Mouse (Mus musculus): ENCODE data around the gene Cd300lf. TPM values are rescaled to one million over a fixed set of nuclear protein-coding genes. Genes with fewer than 3 reads are reported as not detected.

Gene Cd300lf
- polyA plus RNA-seq, 1 experiment from 2014 or later = 0.19 TPM

GRCm38 (mm10) chr11:115131768-115132381, 1.9 kb downstream of the Cd300lf start:
- no peak for ATAC-seq (ENCODE audit: insufficient number of reproducible peaks, low FRiP score, low TSS enrichment, low read depth)
- DNase-seq (ENCODE audit: low spot score) = no peak
- no peaks in the 10 kb centered on the region for H3K9me3 ChIP-seq (ENCODE audit: control insufficient read depth, low read length)
- H3K36me3 ChIP-seq (ENCODE audit: control insufficient read depth, insufficient read depth, low read length) = no peaks in the 10 kb centered on the region
- H3K27ac ChIP-seq (replicated peaks; ENCODE audit: low read depth, low read length) = no peak overlapping the region
- no peak overlapping the region for H3K4me3 ChIP-seq (ENCODE audit: low read depth, low read length)
- WGBS = 80% methylated on average over 8 of the region's 8 CpGs
- no peak overlapping the region for H3K9ac ChIP-seq (ENCODE audit: low read length)
- no peaks in the 10 kb centered on the region for H3K27me3 ChIP-seq (ENCODE audit: control insufficient read depth, insufficient read depth, low read length)
- H3K4me1 ChIP-seq (ENCODE audit: control insufficient read depth, insufficient read depth, low read length) = no peaks in the 10 kb centered on the region
- no peak overlapping the region for H3K4me2 ChIP-seq (ENCODE audit: low read depth, severe bottlenecking)

- H3K36me3 ChIP-seq (ENCODE audit: control insufficient read depth, insufficient read depth, low read length) = no peaks in the 10 kb centered on the region
- H3K9me3 ChIP-seq (ENCODE audit: control insufficient read depth, low read length) = no peaks in the 10 kb centered on the region
- DNase-seq (ENCODE audit: low spot score) = no peak
- 90% methylated on average over 13 of the region's 13 CpGs for WGBS
- no peak overlapping the region for H3K4me3 ChIP-seq (ENCODE audit: low read depth, low read length)
- no peak overlapping the region for H3K9ac ChIP-seq (ENCODE audit: low read length)
- no peaks in the 10 kb centered on the region for H3K4me1 ChIP-seq (ENCODE audit: control insufficient read depth, insufficient read depth, low read length)
- no peaks in the 10 kb centered on the region for H3K27me3 ChIP-seq (ENCODE audit: control insufficient read depth, insufficient read depth, low read length)
- no peak overlapping the region for H3K4me2 ChIP-seq (ENCODE audit: low read depth, severe bottlenecking)
- no peak overlapping the region for H3K27ac ChIP-seq (replicated peaks; ENCODE audit: low read depth, low read length)
- no peak for ATAC-seq (ENCODE audit: insufficient number of reproducible peaks, low FRiP score, low TSS enrichment, low read depth)
Measured at GRCm38 (mm10) chr11:115129508-115130126, 4.2 kb downstream of the Cd300lf start.

DNA sequence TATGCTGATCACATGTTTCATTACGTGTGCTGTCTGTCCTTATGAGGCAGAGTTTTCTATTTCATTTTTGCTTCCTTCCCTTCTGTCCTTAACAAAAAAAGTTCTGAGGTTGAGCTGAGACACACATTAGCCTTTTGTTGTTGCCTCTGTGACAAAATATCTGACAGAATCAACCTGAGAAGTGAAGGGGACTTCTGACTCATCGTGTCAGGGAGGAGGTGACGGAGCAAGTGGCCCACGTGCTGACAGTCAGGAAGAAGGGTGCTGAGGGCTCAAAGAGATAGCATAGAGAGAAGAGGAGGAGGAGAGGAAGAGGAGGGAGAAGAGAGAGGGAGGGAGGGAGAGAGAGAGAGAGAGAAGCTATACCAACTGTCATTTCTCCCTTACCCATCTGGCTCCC, 5.3 kb downstream of the Cd300lf start:
- DNase-seq (ENCODE audit: low spot score) (no peak), ATAC-seq (ENCODE audit: insufficient number of reproducible peaks, low FRiP score, low TSS enrichment, low read depth) (no peak)
- no peaks in the 10 kb centered on the region for H3K9me3 ChIP-seq (ENCODE audit: control insufficient read depth, low read length)
- H3K4me1 ChIP-seq (ENCODE audit: control insufficient read depth, insufficient read depth, low read length) = no peaks in the 10 kb centered on the region
- no peak overlapping the region for H3K27ac ChIP-seq (replicated peaks; ENCODE audit: low read depth, low read length)
- H3K4me3 ChIP-seq (ENCODE audit: low read depth, low read length) = no peak overlapping the region
- H3K27me3 ChIP-seq (ENCODE audit: control insufficient read depth, insufficient read depth, low read length) = no peaks in the 10 kb centered on the region
- no peak overlapping the region for H3K9ac ChIP-seq (ENCODE audit: low read length)
- H3K36me3 ChIP-seq (ENCODE audit: control insufficient read depth, insufficient read depth, low read length) = no peaks in the 10 kb centered on the region
- H3K4me2 ChIP-seq (ENCODE audit: low read depth, severe bottlenecking) = no peak overlapping the region
- 86% methylated on average over 4 of the region's 4 CpGs for WGBS

DNA sequence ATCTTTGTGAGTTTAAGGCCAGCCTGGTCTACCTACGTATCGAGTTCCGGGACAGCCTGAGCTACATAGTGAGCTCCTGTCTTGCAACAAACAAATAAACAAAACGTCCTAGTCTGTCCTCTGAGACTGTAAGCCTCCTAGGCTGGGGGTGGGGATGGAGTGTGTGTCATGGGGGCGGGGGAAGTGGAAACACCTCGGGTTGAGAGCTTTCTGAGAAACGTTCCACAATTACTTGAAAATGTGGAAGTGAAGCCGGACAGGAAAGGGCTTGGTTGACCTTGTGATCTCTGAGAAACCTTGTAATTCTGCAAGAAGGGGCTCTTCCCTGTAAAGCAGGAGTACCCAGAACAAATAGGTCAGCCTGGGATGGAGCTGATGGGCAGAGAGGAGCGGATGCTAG, 14.4 kb downstream of the Cd300lf start:
- ATAC-seq (ENCODE audit: insufficient number of reproducible peaks, low FRiP score, low TSS enrichment, low read depth) (no peak), DNase-seq (ENCODE audit: low spot score) (no peak)
- Histone ChIP-seq H3K9ac (ENCODE audit: low read length) (no peak overlapping the region), H3K9me3 (ENCODE audit: control insufficient read depth, low read length) (no peaks in the 10 kb centered on the region), H3K27me3 (ENCODE audit: control insufficient read depth, insufficient read depth, low read length) (no peaks in the 10 kb centered on the region), H3K36me3 (ENCODE audit: control insufficient read depth, insufficient read depth, low read length) (no peaks in the 10 kb centered on the region), H3K4me1 (ENCODE audit: control insufficient read depth, insufficient read depth, low read length) (no peaks in the 10 kb centered on the region), H3K27ac (replicated peaks; ENCODE audit: low read depth, low read length) (no peak overlapping the region), H3K4me2 (ENCODE audit: low read depth, severe bottlenecking) (no peak overlapping the region), H3K4me3 (ENCODE audit: low read depth, low read length) (no peak overlapping the region)
- WGBS = 71% methylated on average over 9 of the region's 9 CpGs

DNA sequence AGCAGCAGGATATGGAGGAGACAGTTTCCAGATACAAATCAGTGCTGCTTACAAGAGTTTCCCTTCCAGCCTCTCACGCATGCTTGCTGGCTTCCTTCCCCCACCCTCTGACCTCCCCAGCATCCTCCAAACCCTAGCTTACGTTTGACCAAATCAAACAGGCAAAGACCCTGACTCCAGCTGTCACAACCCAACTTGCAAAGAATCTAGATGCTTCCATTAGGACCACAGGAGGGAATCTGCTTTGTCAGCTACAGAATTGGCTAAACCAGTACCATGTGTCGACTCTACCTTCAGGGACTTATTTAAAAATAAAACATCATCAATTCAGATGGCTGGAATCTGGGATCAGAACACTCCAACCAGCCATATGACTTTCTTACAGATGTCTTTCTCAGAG, 21.6 kb downstream of the Cd300lf start:
- 43% methylated on average over 3 of the region's 3 CpGs for WGBS
- ATAC-seq (ENCODE audit: insufficient number of reproducible peaks, low FRiP score, low TSS enrichment, low read depth) (no peak), DNase-seq (ENCODE audit: low spot score) (no peak)
- no peaks in the 10 kb centered on the region for H3K36me3 ChIP-seq (ENCODE audit: control insufficient read depth, insufficient read depth, low read length)
- no peaks in the 10 kb centered on the region for H3K27me3 ChIP-seq (ENCODE audit: control insufficient read depth, insufficient read depth, low read length)
- no peak overlapping the region for H3K9ac ChIP-seq (ENCODE audit: low read length)
- H3K4me3 ChIP-seq (ENCODE audit: low read depth, low read length) = no peak overlapping the region
- no peak overlapping the region for H3K4me2 ChIP-seq (ENCODE audit: low read depth, severe bottlenecking)
- H3K9me3 ChIP-seq (ENCODE audit: control insufficient read depth, low read length) = no peaks in the 10 kb centered on the region
- H3K27ac ChIP-seq (replicated peaks; ENCODE audit: low read depth, low read length) = no peak overlapping the region
- 0 out of 2 replicates have a peak, but pooled peaks cover 2% of the 10 kb centered on the region for H3K4me1 ChIP-seq (ENCODE audit: control insufficient read depth, insufficient read depth, low read length)

DNA sequence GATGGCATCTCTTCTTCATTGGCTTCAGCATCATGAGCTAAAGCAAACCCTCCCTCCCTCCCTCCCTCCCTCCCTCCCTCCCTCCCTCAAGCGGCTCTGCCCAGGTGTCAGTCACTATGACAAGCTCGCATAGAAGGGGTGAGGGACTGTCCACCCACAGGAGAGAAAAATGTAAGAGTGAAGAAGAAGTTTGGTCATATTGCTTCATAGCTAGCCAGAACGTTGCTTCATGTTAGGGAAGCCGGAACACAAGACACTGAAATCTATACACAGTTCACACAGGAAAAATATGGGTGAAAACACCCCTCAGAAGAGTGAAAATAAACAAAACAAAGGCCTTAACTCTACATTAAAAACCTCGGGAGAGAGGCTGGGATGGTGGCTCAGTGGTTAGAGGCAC, 23.5 kb downstream of the Cd300lf start:
- no peak for ATAC-seq (ENCODE audit: insufficient number of reproducible peaks, low FRiP score, low TSS enrichment, low read depth)
- H3K4me3 ChIP-seq (ENCODE audit: low read depth, low read length) = no peak overlapping the region
- H3K9me3 ChIP-seq (ENCODE audit: control insufficient read depth, low read length) = no peaks in the 10 kb centered on the region
- no peak overlapping the region for H3K9ac ChIP-seq (ENCODE audit: low read length)
- no peak overlapping the region for H3K4me2 ChIP-seq (ENCODE audit: low read depth, severe bottlenecking)
- no peaks in the 10 kb centered on the region for H3K27me3 ChIP-seq (ENCODE audit: control insufficient read depth, insufficient read depth, low read length)
- H3K36me3 ChIP-seq (ENCODE audit: control insufficient read depth, insufficient read depth, low read length) = no peaks in the 10 kb centered on the region
- no peak for DNase-seq (ENCODE audit: low spot score)
- WGBS = 78% methylated on average over 4 of the region's 5 CpGs
- H3K27ac ChIP-seq (replicated peaks; ENCODE audit: low read depth, low read length) = no peak overlapping the region
- 0 out of 2 replicates have a peak, but pooled peaks cover 2% of the 10 kb centered on the region for H3K4me1 ChIP-seq (ENCODE audit: control insufficient read depth, insufficient read depth, low read length)

- ATAC-seq (ENCODE audit: insufficient number of reproducible peaks, low FRiP score, low TSS enrichment, low read depth) (no peak), DNase-seq (ENCODE audit: low spot score) (no peak)
- Histone ChIP-seq H3K4me3 (ENCODE audit: low read depth, low read length) (no peak overlapping the region), H3K4me1 (ENCODE audit: control insufficient read depth, insufficient read depth, low read length) (peaks cover 8% of the 10 kb centered on the region; the same call in 1 of the 2 replicates), H3K36me3 (ENCODE audit: control insufficient read depth, insufficient read depth, low read length) (no peaks in the 10 kb centered on the region), H3K4me2 (ENCODE audit: low read depth, severe bottlenecking) (no peak overlapping the region), H3K27ac (replicated peaks; ENCODE audit: low read depth, low read length) (no peak overlapping the region), H3K9me3 (ENCODE audit: control insufficient read depth, low read length) (no peaks in the 10 kb centered on the region), H3K9ac (ENCODE audit: low read length) (no peak overlapping the region), H3K27me3 (ENCODE audit: control insufficient read depth, insufficient read depth, low read length) (no peaks in the 10 kb centered on the region)
- 87% methylated on average over 8 of the region's 8 CpGs for WGBS
Measured at GRCm38 (mm10) chr11:115108176-115108575, 25.6 kb downstream of the Cd300lf start.

GRCm38 (mm10) chr11:115107403-115107916, 26.3 kb downstream of the Cd300lf start:
- no peaks in the 10 kb centered on the region for H3K9me3 ChIP-seq (ENCODE audit: control insufficient read depth, low read length)
- H3K27me3 ChIP-seq (ENCODE audit: control insufficient read depth, insufficient read depth, low read length) = no peaks in the 10 kb centered on the region
- ATAC-seq (ENCODE audit: insufficient number of reproducible peaks, low FRiP score, low TSS enrichment, low read depth) (no peak), DNase-seq (ENCODE audit: low spot score) (no peak)
- H3K36me3 ChIP-seq (ENCODE audit: control insufficient read depth, insufficient read depth, low read length) = no peaks in the 10 kb centered on the region
- no peak overlapping the region for H3K9ac ChIP-seq (ENCODE audit: low read length)
- H3K27ac ChIP-seq (replicated peaks; ENCODE audit: low read depth, low read length) = no peak overlapping the region
- no peak overlapping the region for H3K4me3 ChIP-seq (ENCODE audit: low read depth, low read length)
- H3K4me1 ChIP-seq (ENCODE audit: control insufficient read depth, insufficient read depth, low read length) = peaks cover 8% of the 10 kb centered on the region; the same call in 1 of the 2 replicates
- 60% methylated on average over 4 of the region's 4 CpGs for WGBS
- H3K4me2 ChIP-seq (ENCODE audit: low read depth, severe bottlenecking) = no peak overlapping the region

Data from limb, embryonic 11.5 days (tissue).